Mouse (Mus musculus) WW6 (cell line): ENCODE measurements around the gene Slc16a10.

Source experiments
- DNase-seq: peaks from one replicate; pipeline ENCODE4 v3.0.0-alpha.2; 2013; ENCODE audit warnings: low read depth, low spot score

Slc16a10 gene

GRCm38 (mm10) chr10:40109520-40109919 is 32.5 kb downstream of the Slc16a10 start:
- no peak for DNase-seq

GRCm38 (mm10) chr10:40108992-40109391 is 33.1 kb downstream of the Slc16a10 start:
- no peak for DNase-seq

- no peak for DNase-seq
Measured at GRCm38 (mm10) chr10:40107995-40108394, 34.1 kb downstream of the Slc16a10 start.

GRCm38 (mm10) chr10:40105174-40105573 is 36.9 kb downstream of the Slc16a10 start:
- DNase-seq = no peak

GRCm38 (mm10) chr10:40103790-40104189 is 38.3 kb downstream of the Slc16a10 start:
- DNase-seq = no peak

GRCm38 (mm10) chr10:40102986-40103385 is 39.1 kb downstream of the Slc16a10 start:
- DNase-seq = no peak

GRCm38 (mm10) chr10:40102166-40102565 is 39.9 kb downstream of the Slc16a10 start:
- DNase-seq = no peak

GRCm38 (mm10) chr10:40098441-40098840 is 43.6 kb downstream of the Slc16a10 start:
- DNase-seq = no peak

- DNase-seq = no peak
Measured at GRCm38 (mm10) chr10:40097519-40097918, 44.5 kb downstream of the Slc16a10 start.

GRCm38 (mm10) chr10:40094752-40095151 is 47.3 kb downstream of the Slc16a10 start:
- DNase-seq = no peak

- DNase-seq = no peak
Measured at GRCm38 (mm10) chr10:40093526-40093925, 48.5 kb downstream of the Slc16a10 start.

- DNase-seq = no peak
Measured at GRCm38 (mm10) chr10:40091455-40091854, 50.6 kb downstream of the Slc16a10 start.

- no peak for DNase-seq
Measured at GRCm38 (mm10) chr10:40090504-40091428, 51.3 kb downstream of the Slc16a10 start.

- no peak for DNase-seq
Measured at GRCm38 (mm10) chr10:40084332-40085093, 57.5 kb downstream of the Slc16a10 start.

GRCm38 (mm10) chr10:40083556-40083955 is 58.5 kb downstream of the Slc16a10 start:
- no peak for DNase-seq

- no peak for DNase-seq
Measured at GRCm38 (mm10) chr10:40082668-40083067, 59.4 kb downstream of the Slc16a10 start.

GRCm38 (mm10) chr10:40080533-40080932 is 61.5 kb downstream of the Slc16a10 start:
- DNase-seq = no peak

GRCm38 (mm10) chr10:40079256-40079655 is 62.8 kb downstream of the Slc16a10 start:
- no peak for DNase-seq

GRCm38 (mm10) chr10:40077960-40078353 is 64.1 kb downstream of the Slc16a10 start:
- no peak for DNase-seq

- no peak for DNase-seq
Measured at GRCm38 (mm10) chr10:40077346-40077959, 64.6 kb downstream of the Slc16a10 start.

GRCm38 (mm10) chr10:40073608-40074007 is 68.5 kb downstream of the Slc16a10 start:
- DNase-seq = no peak

GRCm38 (mm10) chr10:40070684-40071083 is 71.4 kb downstream of the Slc16a10 start:
- DNase-seq = no peak
